Mouse (Mus musculus): Measurements from ENCODE around the gene Stpg3.

Stpg3 gene

GRCm38 (mm10) chr2:25236614-25237013, 22.2 kb upstream of the Stpg3 start, which contains the start of gene Rnf224:
Gene Rnf224 (minus strand): TSS chr2:25236787.
- DNase-seq (ENCODE audit: low spot score), result no peak

GRCm38 (mm10) chr2:25234551-25235220, 20.2 kb upstream of the Stpg3 start:
- DNase-seq (ENCODE audit: low spot score), result no peak

GRCm38 (mm10) chr2:25234050-25234449, 19.6 kb upstream of the Stpg3 start, which contains the start of gene Slc34a3:
Gene Slc34a3 (minus strand): TSS chr2:25234364.
- no peak for DNase-seq (ENCODE audit: low spot score)

GRCm38 (mm10) chr2:25233421-25233820, 19.0 kb upstream of the Stpg3 start:
- DNase-seq (ENCODE audit: low spot score), result no peak

GRCm38 (mm10) chr2:25231038-25231437, 16.6 kb upstream of the Stpg3 start:
- DNase-seq (ENCODE audit: low spot score), result no peak

- DNase-seq (ENCODE audit: low spot score), result no peak
These were observed 16.1 kb upstream of the Stpg3 start for GRCm38 (mm10) chr2:25230581-25230980.

GRCm38 (mm10) chr2:25229582-25229981, 15.1 kb upstream of the Stpg3 start:
- DNase-seq (ENCODE audit: low spot score), result no peak

- DNase-seq (ENCODE audit: low spot score), result no peak
These were observed 14.6 kb upstream of the Stpg3 start for GRCm38 (mm10) chr2:25228995-25229530.

- peak; percentile 79 for DNase-seq (ENCODE audit: low spot score)
These were observed 14.0 kb upstream of the Stpg3 start for GRCm38 (mm10) chr2:25228431-25228889.

- DNase-seq (ENCODE audit: low spot score), result no peak
These were observed 13.0 kb upstream of the Stpg3 start for GRCm38 (mm10) chr2:25227406-25227805.

GRCm38 (mm10) chr2:25226864-25227263, 12.4 kb upstream of the Stpg3 start:
- DNase-seq (ENCODE audit: low spot score), result peak; percentile 26

- DNase-seq (ENCODE audit: low spot score), result no peak
These were observed 11.5 kb upstream of the Stpg3 start for GRCm38 (mm10) chr2:25225811-25226379.

GRCm38 (mm10) chr2:25224766-25225752, 10.6 kb upstream of the Stpg3 start:
- DNase-seq (ENCODE audit: low spot score), result peak; percentile 100

GRCm38 (mm10) chr2:25224492-25224765, 10.0 kb upstream of the Stpg3 start, which contains the start of gene Tubb4b:
Gene Tubb4b (minus strand): TSS chr2:25224702.
- DNase-seq (ENCODE audit: low spot score), result no peak

- no peak for DNase-seq (ENCODE audit: low spot score)
These were observed 9.4 kb upstream of the Stpg3 start for GRCm38 (mm10) chr2:25223681-25224491.

GRCm38 (mm10) chr2:25221331-25221772, 6.9 kb upstream of the Stpg3 start:
- no peak for DNase-seq (ENCODE audit: low spot score)

GRCm38 (mm10) chr2:25218445-25218844, 4.0 kb upstream of the Stpg3 start, which contains the start of gene Fam166a:
Gene Fam166a (plus strand): TSS chr2:25218745.
- DNase-seq (ENCODE audit: low spot score), result no peak

GRCm38 (mm10) chr2:25217666-25218065, 3.2 kb upstream of the Stpg3 start:
- no peak for DNase-seq (ENCODE audit: low spot score)

- DNase-seq (ENCODE audit: low spot score), result no peak
These were observed 1.1 kb downstream of the Stpg3 start for GRCm38 (mm10) chr2:25213266-25213865.

- DNase-seq (ENCODE audit: low spot score), result peak; percentile 51
These were observed 3.2 kb downstream of the Stpg3 start, which contains the start of gene Nelfb for GRCm38 (mm10) chr2:25211121-25211670. Gene Nelfb (minus strand): TSS chr2:25211489.

All from layer of hippocampus, adult 9-10 months (tissue).